Mouse (Mus musculus): ENCODE measurements at regions not wholly inside any gene's neighbourhood (a gene's known extent, or its start where the extent isn't known, plus 50 kb on each side); places are given as distances from the start of the nearest gene placed in this dataset.
"Not testable (repeated sequence)": the region's sequence is repeated elsewhere in the genome, so short reads cannot be mapped to it uniquely, and the experiment has no call there.

GRCm38 (mm10) chr16:86547465-86548043 is 645.9 kb upstream of the Adamts5 start:
- in situ Hi-C loops (cut with MboI, MseI), result no loop called here

GRCm38 (mm10) chr16:86546905-86547304 is 645.3 kb upstream of the Adamts5 start:
- in situ Hi-C loops (cut with MboI, MseI), result no loop called here

- in situ Hi-C loops (cut with MboI, MseI), result no loop called here
These were observed 642.5 kb upstream of the Adamts5 start for GRCm38 (mm10) chr16:86544121-86544520.

GRCm38 (mm10) chr16:86536479-86536878 is 634.9 kb upstream of the Adamts5 start:
- in situ Hi-C loops (cut with MboI, MseI), result no loop called here

GRCm38 (mm10) chr16:86524135-86524534 is 622.5 kb upstream of the Adamts5 start:
- in situ Hi-C loops (cut with MboI, MseI), result no loop called here

- in situ Hi-C loops (cut with MboI, MseI), result no loop called here
These were observed 615.3 kb upstream of the Adamts5 start for GRCm38 (mm10) chr16:86516935-86517334.

GRCm38 (mm10) chr16:86516144-86516543 is 614.5 kb upstream of the Adamts5 start:
- in situ Hi-C loops (cut with MboI, MseI), result no loop called here

GRCm38 (mm10) chr16:86501074-86501952 is 599.7 kb upstream of the Adamts5 start:
- in situ Hi-C loops (cut with MboI, MseI), result loop anchor here in 1 of 2 experiments (10.0 kb wide), 1 partner anchor 263 kb away; no protein-coding TSS in a partner anchor

- in situ Hi-C loops (cut with MboI, MseI), result no loop called here
These were observed 573.5 kb upstream of the Adamts5 start for GRCm38 (mm10) chr16:86475145-86475544.

- in situ Hi-C loops (cut with MboI, MseI), result no loop called here
These were observed 571.6 kb upstream of the Adamts5 start for GRCm38 (mm10) chr16:86473059-86473740.

GRCm38 (mm10) chr16:86461073-86461472 is 559.4 kb upstream of the Adamts5 start:
- in situ Hi-C loops (cut with MboI, MseI), result no loop called here

GRCm38 (mm10) chr16:86456649-86457048 is 555.0 kb upstream of the Adamts5 start:
- in situ Hi-C loops (cut with MboI, MseI), result no loop called here

- in situ Hi-C loops (cut with MboI, MseI), result no loop called here
These were observed 553.2 kb upstream of the Adamts5 start for GRCm38 (mm10) chr16:86454810-86455209.

GRCm38 (mm10) chr16:86454031-86454430 is 552.4 kb upstream of the Adamts5 start:
- in situ Hi-C loops (cut with MboI, MseI), result no loop called here

GRCm38 (mm10) chr16:86448478-86449160 is 547.0 kb upstream of the Adamts5 start:
- in situ Hi-C loops (cut with MboI, MseI), result no loop called here

- in situ Hi-C loops (cut with MboI, MseI), result not testable (repeated sequence)
These were observed 517.8 kb upstream of the Adamts5 start for GRCm38 (mm10) chr16:86419458-86419857.

- in situ Hi-C loops (cut with MboI, MseI), result no loop called here
These were observed 502.7 kb upstream of the Adamts5 start for GRCm38 (mm10) chr16:86404309-86404708.

GRCm38 (mm10) chr16:86401381-86401780 is 499.8 kb upstream of the Adamts5 start:
- in situ Hi-C loops (cut with MboI, MseI), result no loop called here

- in situ Hi-C loops (cut with MboI, MseI), result no loop called here
These were observed 497.7 kb upstream of the Adamts5 start for GRCm38 (mm10) chr16:86399288-86399687.

- in situ Hi-C loops (cut with MboI, MseI), result no loop called here
These were observed 495.9 kb upstream of the Adamts5 start for GRCm38 (mm10) chr16:86397521-86397920.

- in situ Hi-C loops (cut with MboI, MseI), result no loop called here
These were observed 487.6 kb upstream of the Adamts5 start for GRCm38 (mm10) chr16:86389063-86389723.

All from T-helper 17 cell (primary cell).